In the genomic region with DNA sequence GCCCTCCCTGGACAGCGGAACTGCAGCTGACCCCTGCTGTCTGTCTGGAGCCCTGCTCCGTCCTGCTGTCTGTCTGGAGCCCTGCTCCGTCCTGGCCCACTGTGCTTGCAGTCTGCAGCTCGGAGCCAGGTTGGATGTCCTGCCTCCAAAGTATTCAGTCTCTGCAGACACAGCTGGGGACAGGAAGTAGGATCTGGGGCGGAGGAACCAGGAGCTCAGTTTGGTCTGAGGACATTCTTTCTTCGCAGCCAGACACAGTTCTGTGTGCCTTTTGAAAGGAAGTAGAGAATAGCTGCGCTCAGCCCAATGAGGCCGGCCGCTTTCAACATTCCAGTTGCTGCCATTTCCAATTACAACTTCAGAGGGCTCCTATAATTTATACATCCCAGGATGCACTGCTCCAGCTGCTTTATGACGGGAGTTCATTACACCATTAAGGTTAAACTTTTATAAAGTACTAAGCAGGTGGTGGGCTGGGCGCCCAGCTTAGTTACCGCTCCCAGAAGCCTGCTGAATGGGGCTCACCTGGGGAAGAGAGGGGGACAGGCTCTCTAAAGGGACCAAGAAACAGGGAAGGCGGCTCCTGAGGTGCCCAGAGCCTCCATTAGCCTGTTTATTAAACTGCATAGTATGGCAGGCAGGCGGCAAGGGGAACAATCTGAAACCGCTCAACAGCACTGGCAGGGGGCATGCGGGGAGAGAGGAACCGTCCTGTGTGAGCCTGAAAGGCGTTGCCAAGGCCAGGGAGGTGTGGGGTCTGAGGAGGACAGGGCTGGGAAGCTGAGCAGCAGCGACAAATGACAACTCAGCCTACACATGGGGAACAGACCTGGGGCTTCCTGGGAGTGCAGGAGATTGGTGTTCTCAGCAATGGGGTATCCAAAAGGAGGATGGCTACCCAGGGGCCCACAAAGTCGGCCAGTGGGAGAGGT, we compare ENCODE assay signal across 9 mouse cellular contexts. TPM values are rescaled to one million over a fixed set of nuclear protein-coding genes. Genes with fewer than 3 reads are reported as not detected.
A peak's percentile ranks its signal among the peaks of the same experiment; 100 is the strongest.
DNase-seq lines count a peak whose midpoint lies in the region; ATAC-seq and TF ChIP-seq lines count a peak whose summit lies in the region.
"Had no signal": no experiment of that assay in that cellular context is flagged by ENCODE, and none has a peak within 500 bp of the region (broad histone marks: within the 10 kb centered on the region; RNA-seq: fewer than 3 reads in every experiment).

No protein-coding gene starts in this region.

- H3K4me1 ChIP-seq in testis, adult 2 months (ENCODE audit: control insufficient read depth, insufficient read depth, low read length): peaks cover 30% of the 10 kb centered on the region
- peaks cover 72% of the 10 kb centered on the region for H3K4me1 ChIP-seq in intestine, embryonic 15.5 days (replicated peaks)
- H3K4me1 ChIP-seq in liver, embryonic 13.5 days (replicated peaks): peaks cover 30% of the 10 kb centered on the region
- peaks cover 59% of the 10 kb centered on the region for H3K4me1 ChIP-seq in stomach, embryonic 14.5 days (ENCODE audit: control insufficient read depth, insufficient read depth, low read length)

- no peak for TF ChIP-seq CTCF in testis, adult 2 months (IDR thresholded peaks at IDR 0.05; ENCODE audit: control insufficient read depth, insufficient read depth, insufficient replicate concordance, low read depth, low read length)

- H3K9me3 ChIP-seq in intestine, embryonic 15.5 days: no peaks in the 10 kb centered on the region
- H3K9me3 ChIP-seq in liver, embryonic 13.5 days (replicated peaks): no peaks in the 10 kb centered on the region
- H3K9me3 ChIP-seq in stomach, embryonic 14.5 days (ENCODE audit: control insufficient read depth, low read depth, low read length): no peaks in the 10 kb centered on the region
- H3K9me3 ChIP-seq: megakaryocyte, embryonic 14.5 days had no signal

- DNase-seq in testis, postnatal 14 days (ENCODE audit: low spot score): no peak
- peak; percentile 98 for DNase-seq in heart, adult 11 months
- no peak for DNase-seq in liver, embryonic 13.5 days
- DNase-seq in urinary bladder, postnatal 4 days (ENCODE audit: low spot score in 2 of 2): no peak
- DNase-seq in adrenal gland, adult 2 months: no peak

- H3K4me2 ChIP-seq in intestine, embryonic 15.5 days (replicated peaks): peak overlapping the region; percentile 30; the same call in 1 of the 2 replicates
- no peak overlapping the region for H3K4me2 ChIP-seq in liver, embryonic 13.5 days
- H3K4me2 ChIP-seq in stomach, embryonic 14.5 days (replicated peaks; ENCODE audit: low read depth, low read length): no peak overlapping the region

- H3K4me3 ChIP-seq in testis, adult 2 months (ENCODE audit: control insufficient read depth, low read depth, low read length): no peak overlapping the region
- no peak overlapping the region for H3K4me3 ChIP-seq in intestine, embryonic 15.5 days (replicated peaks)
- H3K4me3 ChIP-seq in liver, embryonic 13.5 days (replicated peaks): no peak overlapping the region
- H3K4me3 ChIP-seq in stomach, embryonic 14.5 days (ENCODE audit: low read depth, low read length): no peak overlapping the region
- H3K4me3 ChIP-seq: megakaryocyte, embryonic 14.5 days had no signal

- H3K36me3 ChIP-seq in testis, adult 2 months (ENCODE audit: control insufficient read depth, insufficient read depth, low read length): no peaks in the 10 kb centered on the region
- no peaks in the 10 kb centered on the region for H3K36me3 ChIP-seq in intestine, embryonic 15.5 days
- no peaks in the 10 kb centered on the region for H3K36me3 ChIP-seq in liver, embryonic 13.5 days
- no peaks in the 10 kb centered on the region for H3K36me3 ChIP-seq in stomach, embryonic 14.5 days (ENCODE audit: control insufficient read depth, insufficient read depth, low read length)

- TF ChIP-seq POLR2A in testis, adult 2 months (IDR thresholded peaks at IDR 0.05; ENCODE audit: control insufficient read depth, low read depth, low read length): no peak

- H3K9ac ChIP-seq in intestine, embryonic 15.5 days: peak overlapping the region; percentile 17; the same call in 1 of the 2 replicates
- H3K9ac ChIP-seq in liver, embryonic 13.5 days: no peak overlapping the region
- H3K9ac ChIP-seq in stomach, embryonic 14.5 days (replicated peaks; ENCODE audit: low read depth, low read length): no peak overlapping the region

- 0 out of 2 replicates have a peak, but pooled peaks have one; percentile 5 for ATAC-seq in intestine, embryonic 15.5 days
- 0 out of 2 replicates have a peak, but pooled peaks have one; percentile 8 for ATAC-seq in liver, embryonic 13.5 days (ENCODE audit: low read depth)
- ATAC-seq in stomach, embryonic 14.5 days (ENCODE audit: insufficient number of reproducible peaks, insufficient read depth, low FRiP score, low read depth): no peak

- no peaks in the 10 kb centered on the region for H3K27me3 ChIP-seq in testis, adult 2 months (ENCODE audit: control insufficient read depth, insufficient read depth, low read length)
- no peaks in the 10 kb centered on the region for H3K27me3 ChIP-seq in intestine, embryonic 15.5 days (replicated peaks)
- H3K27me3 ChIP-seq in liver, embryonic 13.5 days: peaks cover 24% of the 10 kb centered on the region
- no peaks in the 10 kb centered on the region for H3K27me3 ChIP-seq in stomach, embryonic 14.5 days (ENCODE audit: control insufficient read depth, insufficient read depth, low read length)

- H3K27ac ChIP-seq in testis, adult 2 months (ENCODE audit: control insufficient read depth, insufficient read depth, low read depth, low read length): peak overlapping the region; percentile 50
- peak overlapping the region; percentile 77 for H3K27ac ChIP-seq in intestine, embryonic 15.5 days
- peak overlapping the region; percentile 39 for H3K27ac ChIP-seq in liver, embryonic 13.5 days
- H3K27ac ChIP-seq in stomach, embryonic 14.5 days (ENCODE audit: low read length): peak overlapping the region; percentile 74

- WGBS in intestine, embryonic 15.5 days: 43% methylated on average over 20 of the region's 20 CpGs
- 36% methylated on average over 20 of the region's 20 CpGs for WGBS in liver, embryonic 13.5 days (ENCODE audit: insufficient replicate concordance)
- WGBS in stomach, embryonic 14.5 days: 47% methylated on average over 20 of the region's 20 CpGs

RNA-seq across cellular contexts. Expression of gene Dagla, which starts 9.8 kb away (rescaled TPM):
- 1.7 and 1.8 TPM in 2 replicates for polyA plus RNA-seq in testis, adult 2 months (2012; rRNA removed)
- 3.5 and 3.6 TPM in 2 replicates for polyA plus RNA-seq in intestine, embryonic 15.5 days (2015; fragmentation: Nextera tagmentation; extraction: Ambion mirVana)
- polyA plus RNA-seq in liver, embryonic 13.5 days (2015; fragmentation: Nextera tagmentation; extraction: Ambion mirVana): 0.20 and 0.32 TPM in 2 replicates
- polyA plus RNA-seq in stomach, embryonic 14.5 days (2014; fragmentation: Nextera tagmentation; extraction: Ambion mirVana): 2.9 and 3.5 TPM in 2 replicates
- 1 to 10 TPM; 6.5 to 6.8 TPM for total RNA-seq in adrenal gland, adult 2 months (2021)
- polyA plus RNA-seq in adrenal gland, adult 2 months (2012; rRNA removed): 8.9 and 10.2 TPM in 2 replicates

RNA-seq across cellular contexts. Expression of gene Myrf, which starts 54.3 kb away (rescaled TPM):
- polyA plus RNA-seq in testis, adult 2 months (2012; rRNA removed): 3.2 and 3.9 TPM in 2 replicates
- 12.0 and 14.4 TPM in 2 replicates for polyA plus RNA-seq in intestine, embryonic 15.5 days (2015; fragmentation: Nextera tagmentation; extraction: Ambion mirVana)
- 3.2 and 3.4 TPM in 2 replicates for polyA plus RNA-seq in liver, embryonic 13.5 days (2015; fragmentation: Nextera tagmentation; extraction: Ambion mirVana)
- 27.6 and 28.4 TPM in 2 replicates for polyA plus RNA-seq in stomach, embryonic 14.5 days (2014; fragmentation: Nextera tagmentation; extraction: Ambion mirVana)
- 1 to 10 TPM; 2.3 to 2.7 TPM for total RNA-seq in adrenal gland, adult 2 months (2021)
- 2.5 and 3.1 TPM in 2 replicates for polyA plus RNA-seq in adrenal gland, adult 2 months (2012; rRNA removed)
